Mouse (Mus musculus): ENCODE measurements around the gene Drosha. TPM values are rescaled to one million over a fixed set of nuclear protein-coding genes. Genes with fewer than 3 reads are reported as not detected.

Drosha gene
- polyA plus RNA-seq, 1 experiment from 2014 or later: 61.9 TPM

DNA sequence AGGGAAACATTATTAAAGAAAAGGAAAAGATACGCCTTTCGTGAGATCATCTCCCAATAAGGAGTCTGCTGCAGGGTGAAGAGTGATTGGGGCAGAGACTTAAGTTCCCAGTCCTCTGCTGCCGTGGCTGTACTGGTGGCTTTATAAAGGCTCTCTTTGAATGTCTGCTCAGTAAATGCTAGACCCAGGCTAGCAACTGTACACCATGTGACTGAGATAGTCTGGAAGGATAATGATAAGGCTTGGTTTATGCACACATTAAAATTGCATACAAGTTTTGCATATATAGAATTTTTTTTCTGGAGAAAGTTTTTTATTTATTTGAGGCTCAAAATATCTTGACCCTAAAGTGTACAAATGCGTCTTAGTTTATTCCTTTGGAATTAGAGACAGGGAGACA lies 63.7 kb downstream of the Drosha start:
- H3K36me3 ChIP-seq (ENCODE audit: control insufficient read depth, insufficient read depth): peaks cover 33% of the 10 kb centered on the region
- no peak overlapping the region for H3K4me2 ChIP-seq (ENCODE audit: low read length)
- ATAC-seq: no peak
- H3K9me3 ChIP-seq (ENCODE audit: control insufficient read depth, low read length): no peaks in the 10 kb centered on the region
- no peak overlapping the region for H3K27ac ChIP-seq (ENCODE audit: low read length)
- 88% methylated on average over 4 of the region's 4 CpGs for WGBS
- no peaks in the 10 kb centered on the region for H3K27me3 ChIP-seq (replicated peaks; ENCODE audit: control insufficient read depth, insufficient read depth, low read length)
- no peaks in the 10 kb centered on the region for H3K4me1 ChIP-seq (replicated peaks; ENCODE audit: control insufficient read depth, insufficient read depth, low read length)
- no peak overlapping the region for H3K9ac ChIP-seq (replicated peaks; ENCODE audit: low read depth, low read length)
- H3K4me3 ChIP-seq (replicated peaks; ENCODE audit: low read length): no peak overlapping the region

GRCm38 (mm10) chr15:12889909-12890308 lies 65.3 kb downstream of the Drosha start:
- H3K36me3 ChIP-seq (ENCODE audit: control insufficient read depth, insufficient read depth): peaks cover 26% of the 10 kb centered on the region
- H3K27ac ChIP-seq (ENCODE audit: low read length): no peak overlapping the region
- H3K9ac ChIP-seq (replicated peaks; ENCODE audit: low read depth, low read length): no peak overlapping the region
- no peaks in the 10 kb centered on the region for H3K4me1 ChIP-seq (replicated peaks; ENCODE audit: control insufficient read depth, insufficient read depth, low read length)
- no peaks in the 10 kb centered on the region for H3K27me3 ChIP-seq (replicated peaks; ENCODE audit: control insufficient read depth, insufficient read depth, low read length)
- no peaks in the 10 kb centered on the region for H3K9me3 ChIP-seq (ENCODE audit: control insufficient read depth, low read length)
- no peak overlapping the region for H3K4me3 ChIP-seq (replicated peaks; ENCODE audit: low read length)
- 93% methylated on average over 11 of the region's 11 CpGs for WGBS
- no peak overlapping the region for H3K4me2 ChIP-seq (ENCODE audit: low read length)
- no peak for ATAC-seq

DNA sequence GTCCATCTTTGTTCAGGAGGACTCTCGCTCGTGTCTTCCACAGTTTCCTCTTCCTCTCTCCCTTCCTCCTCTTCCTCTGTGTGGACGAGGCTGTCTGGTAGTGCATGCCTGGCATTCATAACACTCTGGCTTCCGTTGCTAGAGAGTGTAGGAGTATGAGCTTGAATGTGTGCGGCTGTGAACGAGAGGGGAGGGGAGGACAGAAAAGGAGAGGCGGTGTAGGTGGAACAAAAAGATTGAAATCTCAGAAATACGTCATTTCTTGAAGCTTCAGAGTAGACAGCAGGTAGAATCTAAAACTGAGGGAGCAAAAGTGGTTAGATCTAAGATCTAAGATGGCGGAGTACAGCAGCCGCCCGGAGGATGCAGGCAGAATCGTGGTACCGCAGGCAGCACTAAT lies 70.8 kb downstream of the Drosha start:
- peaks cover 22% of the 10 kb centered on the region for H3K36me3 ChIP-seq (ENCODE audit: control insufficient read depth, insufficient read depth)
- WGBS: 93% methylated on average over 13 of the region's 13 CpGs
- ATAC-seq: no peak

GRCm38 (mm10) chr15:12896022-12897009 lies 71.7 kb downstream of the Drosha start:
- H3K9me3 ChIP-seq (ENCODE audit: control insufficient read depth, low read length): no peaks in the 10 kb centered on the region
- no peak overlapping the region for H3K4me3 ChIP-seq (replicated peaks; ENCODE audit: low read length)
- H3K4me2 ChIP-seq (ENCODE audit: low read length): no peak overlapping the region
- no peaks in the 10 kb centered on the region for H3K4me1 ChIP-seq (replicated peaks; ENCODE audit: control insufficient read depth, insufficient read depth, low read length)
- peaks cover 20% of the 10 kb centered on the region for H3K36me3 ChIP-seq (ENCODE audit: control insufficient read depth, insufficient read depth)
- H3K27ac ChIP-seq (ENCODE audit: low read length): no peak overlapping the region
- ATAC-seq: no peak
- no peak overlapping the region for H3K9ac ChIP-seq (replicated peaks; ENCODE audit: low read depth, low read length)
- 90% methylated on average over 18 of the region's 18 CpGs for WGBS
- H3K27me3 ChIP-seq (replicated peaks; ENCODE audit: control insufficient read depth, insufficient read depth, low read length): no peaks in the 10 kb centered on the region

More for the DNA sequence above, 70.8 kb downstream of the Drosha start:
- Histone ChIP-seq H3K9ac (replicated peaks; ENCODE audit: low read depth, low read length) (no peak overlapping the region), H3K4me2 (ENCODE audit: low read length) (no peak overlapping the region), H3K27ac (ENCODE audit: low read length) (no peak overlapping the region), H3K4me3 (replicated peaks; ENCODE audit: low read length) (no peak overlapping the region), H3K9me3 (ENCODE audit: control insufficient read depth, low read length) (no peaks in the 10 kb centered on the region), H3K4me1 (replicated peaks; ENCODE audit: control insufficient read depth, insufficient read depth, low read length) (no peaks in the 10 kb centered on the region), H3K27me3 (replicated peaks; ENCODE audit: control insufficient read depth, insufficient read depth, low read length) (no peaks in the 10 kb centered on the region)

DNA sequence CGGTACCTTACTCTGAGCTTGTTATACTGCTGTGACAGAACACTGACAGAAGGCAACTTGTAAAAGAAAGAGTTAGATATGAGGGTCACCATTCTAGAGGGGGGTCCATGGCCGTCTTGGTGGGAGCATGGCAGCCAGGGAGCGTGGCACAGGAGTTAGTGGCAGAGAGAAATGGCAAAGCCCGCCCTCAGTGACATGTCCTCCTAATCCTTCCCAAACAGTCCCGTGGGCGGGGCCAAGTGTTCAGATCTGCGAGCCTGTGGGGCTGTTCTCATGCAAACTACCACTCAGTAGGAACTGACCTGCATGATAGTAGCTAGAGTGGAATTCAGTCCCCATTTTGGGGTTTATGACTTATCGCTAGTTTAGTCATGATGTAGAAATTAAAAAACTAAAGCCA lies 73.2 kb downstream of the Drosha start:
- H3K4me2 ChIP-seq (ENCODE audit: low read length): no peak overlapping the region
- WGBS: 93% methylated on average over 8 of the region's 8 CpGs
- H3K27ac ChIP-seq (ENCODE audit: low read length): no peak overlapping the region
- peaks cover 22% of the 10 kb centered on the region for H3K36me3 ChIP-seq (ENCODE audit: control insufficient read depth, insufficient read depth)
- H3K4me1 ChIP-seq (replicated peaks; ENCODE audit: control insufficient read depth, insufficient read depth, low read length): no peaks in the 10 kb centered on the region
- no peaks in the 10 kb centered on the region for H3K27me3 ChIP-seq (replicated peaks; ENCODE audit: control insufficient read depth, insufficient read depth, low read length)
- H3K4me3 ChIP-seq (replicated peaks; ENCODE audit: low read length): no peak overlapping the region
- no peaks in the 10 kb centered on the region for H3K9me3 ChIP-seq (ENCODE audit: control insufficient read depth, low read length)
- no peak for ATAC-seq
- H3K9ac ChIP-seq (replicated peaks; ENCODE audit: low read depth, low read length): no peak overlapping the region

DNA sequence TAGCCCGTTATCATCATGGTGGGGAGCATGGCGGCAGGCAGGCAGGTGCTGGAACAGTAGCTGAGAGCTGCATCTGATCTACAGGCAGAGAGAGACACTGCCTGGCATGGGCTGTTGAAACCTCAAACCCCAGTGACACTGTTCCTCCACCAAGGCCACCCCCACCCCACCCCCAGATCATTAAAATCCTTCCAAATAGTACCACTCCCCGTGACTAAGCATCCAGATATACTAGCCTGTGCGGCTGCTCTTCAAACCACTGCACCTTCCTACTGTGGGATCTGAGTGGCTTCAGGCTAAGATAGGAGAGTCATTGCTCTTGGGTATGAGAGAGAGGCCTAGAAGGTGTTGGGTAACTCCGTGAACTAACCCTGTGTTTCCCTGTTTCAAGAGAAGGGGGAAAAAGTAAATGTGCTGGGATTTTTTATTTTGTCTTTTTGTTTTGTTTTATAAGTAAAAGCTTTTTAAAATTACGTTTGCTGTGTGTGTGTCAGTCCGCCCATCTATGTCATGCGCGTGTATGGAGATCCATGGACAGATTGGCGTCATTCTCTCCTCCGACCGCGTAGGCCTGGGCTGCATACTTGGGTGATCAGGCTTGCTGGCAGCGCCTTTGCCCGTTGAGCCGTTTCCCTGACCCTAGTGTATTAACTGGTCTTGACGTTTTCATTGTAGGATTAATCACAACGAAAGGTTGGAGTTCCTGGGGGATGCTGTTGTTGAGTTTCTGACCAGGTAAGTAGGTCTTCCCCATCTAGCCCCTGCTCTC lies 76.0 kb downstream of the Drosha start:
- 92% methylated on average over 18 of the region's 18 CpGs for WGBS
- Histone ChIP-seq H3K9ac (replicated peaks; ENCODE audit: low read depth, low read length) (no peak overlapping the region), H3K4me1 (replicated peaks; ENCODE audit: control insufficient read depth, insufficient read depth, low read length) (no peaks in the 10 kb centered on the region), H3K36me3 (ENCODE audit: control insufficient read depth, insufficient read depth) (peaks cover 28% of the 10 kb centered on the region), H3K4me3 (replicated peaks; ENCODE audit: low read length) (no peak overlapping the region), H3K4me2 (ENCODE audit: low read length) (no peak overlapping the region), H3K27ac (ENCODE audit: low read length) (no peak overlapping the region), H3K27me3 (replicated peaks; ENCODE audit: control insufficient read depth, insufficient read depth, low read length) (no peaks in the 10 kb centered on the region), H3K9me3 (ENCODE audit: control insufficient read depth, low read length) (no peaks in the 10 kb centered on the region)
- peak; percentile 14; the same call in 1 of the 2 replicates for ATAC-seq

- Histone ChIP-seq H3K9me3 (ENCODE audit: control insufficient read depth, low read length) (no peaks in the 10 kb centered on the region), H3K9ac (replicated peaks; ENCODE audit: low read depth, low read length) (no peak overlapping the region), H3K36me3 (ENCODE audit: control insufficient read depth, insufficient read depth) (peaks cover 28% of the 10 kb centered on the region), H3K4me2 (ENCODE audit: low read length) (no peak overlapping the region), H3K4me1 (replicated peaks; ENCODE audit: control insufficient read depth, insufficient read depth, low read length) (no peaks in the 10 kb centered on the region), H3K27ac (ENCODE audit: low read length) (no peak overlapping the region), H3K27me3 (replicated peaks; ENCODE audit: control insufficient read depth, insufficient read depth, low read length) (no peaks in the 10 kb centered on the region), H3K4me3 (replicated peaks; ENCODE audit: low read length) (no peak overlapping the region)
- peak; percentile 37; the same call in 1 of the 2 replicates for ATAC-seq
- WGBS: 65% methylated on average over 8 of the region's 8 CpGs
Observed at GRCm38 (mm10) chr15:12901197-12901570, 76.6 kb downstream of the Drosha start.

GRCm38 (mm10) chr15:12904442-12904841 lies 79.8 kb downstream of the Drosha start:
- Histone ChIP-seq H3K27me3 (replicated peaks; ENCODE audit: control insufficient read depth, insufficient read depth, low read length) (no peaks in the 10 kb centered on the region), H3K4me1 (replicated peaks; ENCODE audit: control insufficient read depth, insufficient read depth, low read length) (peaks cover 13% of the 10 kb centered on the region), H3K9me3 (ENCODE audit: control insufficient read depth, low read length) (no peaks in the 10 kb centered on the region), H3K36me3 (ENCODE audit: control insufficient read depth, insufficient read depth) (peaks cover 18% of the 10 kb centered on the region), H3K4me3 (replicated peaks; ENCODE audit: low read length) (no peak overlapping the region), H3K9ac (replicated peaks; ENCODE audit: low read depth, low read length) (no peak overlapping the region), H3K27ac (ENCODE audit: low read length) (no peak overlapping the region), H3K4me2 (ENCODE audit: low read length) (no peak overlapping the region)
- no peak for ATAC-seq
- WGBS: 90% methylated on average over 6 of the region's 6 CpGs

GRCm38 (mm10) chr15:12907962-12908719 lies 83.5 kb downstream of the Drosha start:
- Histone ChIP-seq H3K4me3 (replicated peaks; ENCODE audit: low read length) (no peak overlapping the region), H3K36me3 (ENCODE audit: control insufficient read depth, insufficient read depth) (peaks cover 12% of the 10 kb centered on the region), H3K27ac (ENCODE audit: low read length) (no peak overlapping the region), H3K27me3 (replicated peaks; ENCODE audit: control insufficient read depth, insufficient read depth, low read length) (no peaks in the 10 kb centered on the region), H3K9me3 (ENCODE audit: control insufficient read depth, low read length) (no peaks in the 10 kb centered on the region), H3K4me2 (ENCODE audit: low read length) (no peak overlapping the region), H3K4me1 (replicated peaks; ENCODE audit: control insufficient read depth, insufficient read depth, low read length) (peaks cover 13% of the 10 kb centered on the region), H3K9ac (replicated peaks; ENCODE audit: low read depth, low read length) (no peak overlapping the region)
- ATAC-seq: peak; percentile 24
- WGBS: 78% methylated on average over 19 of the region's 19 CpGs

Data from forebrain, embryonic 16.5 days (tissue).